Mouse (Mus musculus): ENCODE results near the gene Apc2. TPM values are rescaled to one million over a fixed set of nuclear protein-coding genes. Genes with fewer than 3 reads are reported as not detected.

The Apc2 gene
- total RNA-seq, 1 experiment from 2014 or later: 3.2 TPM

- no peak for DNase-seq
Measured at GRCm38 (mm10) chr10:80294788-80295303, 931 bp upstream of the Apc2 start.

DNA sequence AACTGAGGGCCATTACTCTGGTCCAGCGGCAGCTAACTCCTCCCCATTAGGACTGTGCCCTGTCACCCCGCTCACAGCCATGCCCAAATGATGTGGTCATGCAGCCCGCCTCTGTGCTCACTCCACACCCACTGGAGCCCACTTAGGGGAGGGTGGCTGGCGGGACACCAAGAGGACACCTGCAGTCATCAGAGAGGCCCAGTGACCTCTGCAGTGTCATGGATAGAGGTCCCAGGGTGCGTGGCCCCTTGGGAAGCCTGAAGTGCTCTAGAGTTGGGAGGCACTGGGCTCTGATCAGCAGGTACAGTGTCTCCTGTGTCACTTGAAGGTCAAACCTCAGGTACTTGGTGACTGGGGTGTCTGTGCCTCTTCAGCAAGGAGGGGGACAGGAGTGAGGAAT, 1.0 kb downstream of the Apc2 start:
- no peak for DNase-seq

- DNase-seq: no peak
Measured at GRCm38 (mm10) chr10:80297526-80298133, 1.9 kb downstream of the Apc2 start.

DNA sequence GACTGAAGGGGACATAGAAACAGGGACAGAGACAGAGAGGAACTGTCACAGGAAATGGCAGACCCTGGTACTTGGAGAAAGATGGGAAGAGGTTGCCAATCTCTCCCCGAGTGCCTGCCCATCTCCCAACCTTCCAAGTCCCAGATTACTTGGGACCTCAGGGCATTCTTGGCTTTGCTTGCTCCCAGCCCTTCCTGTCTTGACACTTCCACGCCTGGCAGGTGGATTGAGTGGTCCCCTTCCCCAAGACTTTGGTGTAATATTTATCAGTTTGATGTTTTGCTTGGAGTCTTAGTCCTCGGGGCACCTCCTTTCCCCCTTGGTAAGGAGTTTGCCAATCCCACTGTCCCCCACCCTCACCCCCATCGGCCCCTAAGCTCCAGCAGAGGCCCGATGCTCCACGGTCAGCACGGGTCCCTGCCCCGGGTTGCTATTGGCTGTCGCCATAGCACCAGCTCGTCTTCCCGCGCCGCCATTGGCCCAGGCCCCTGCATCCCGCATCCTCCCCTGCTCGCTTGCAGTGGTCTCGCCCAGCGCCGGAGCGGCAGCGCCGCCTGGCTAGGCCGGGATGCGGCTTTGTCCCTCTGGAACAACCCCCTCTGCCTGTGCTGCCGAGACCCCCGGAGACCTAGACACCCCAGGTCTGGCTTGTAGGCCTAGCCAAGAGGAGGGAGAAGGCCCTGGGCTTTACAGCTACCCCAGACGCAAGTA, 2.9 kb downstream of the Apc2 start:
- DNase-seq: peak; percentile 66

GRCm38 (mm10) chr10:80299301-80299700, 3.5 kb downstream of the Apc2 start:
- no peak for DNase-seq

DNA sequence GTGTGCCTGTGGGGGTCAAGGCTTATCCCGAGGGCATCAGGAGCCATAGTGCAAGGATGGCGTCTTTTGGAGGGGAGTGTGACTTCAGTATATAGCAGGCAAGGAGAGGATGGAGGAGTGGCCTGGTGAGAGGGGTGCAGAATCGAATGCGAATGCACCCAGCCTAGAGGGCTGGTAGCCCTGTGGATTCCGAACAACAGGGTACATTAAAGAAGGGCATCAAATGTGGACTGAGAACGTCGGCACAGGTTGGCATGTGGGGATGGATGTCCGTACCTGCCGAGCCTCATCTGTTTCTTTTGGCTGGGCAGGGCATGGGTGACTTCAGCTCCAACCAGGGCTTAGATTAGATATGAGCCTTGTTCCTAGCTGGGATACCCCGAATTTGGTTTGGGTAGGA, 4.0 kb downstream of the Apc2 start:
- no peak for DNase-seq

DNA sequence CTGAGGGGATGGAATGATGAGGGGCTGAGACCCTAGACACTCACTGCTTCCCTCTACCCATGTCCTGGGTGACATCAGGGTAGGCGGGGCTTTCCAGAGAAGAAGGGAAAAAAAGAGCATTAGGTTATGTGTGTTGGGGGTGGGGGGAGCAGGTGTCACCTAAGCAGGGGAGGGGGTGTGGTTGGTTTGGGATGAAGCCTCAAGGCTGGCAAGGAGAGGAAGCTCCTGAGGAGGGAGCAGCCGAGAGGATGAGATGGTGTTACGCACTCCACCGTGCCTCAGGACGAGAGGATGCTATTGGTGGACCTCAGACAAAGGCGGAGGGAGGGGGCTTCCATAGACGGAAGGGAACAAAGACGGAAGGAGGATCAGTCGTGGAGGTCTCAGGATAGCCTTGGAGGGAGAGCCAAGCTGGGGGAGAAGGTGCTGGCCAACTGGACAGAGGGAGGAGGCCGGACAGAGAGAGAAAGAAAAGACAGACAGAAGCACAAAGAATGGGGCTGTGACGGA, 5.0 kb downstream of the Apc2 start:
- no peak for DNase-seq

DNA sequence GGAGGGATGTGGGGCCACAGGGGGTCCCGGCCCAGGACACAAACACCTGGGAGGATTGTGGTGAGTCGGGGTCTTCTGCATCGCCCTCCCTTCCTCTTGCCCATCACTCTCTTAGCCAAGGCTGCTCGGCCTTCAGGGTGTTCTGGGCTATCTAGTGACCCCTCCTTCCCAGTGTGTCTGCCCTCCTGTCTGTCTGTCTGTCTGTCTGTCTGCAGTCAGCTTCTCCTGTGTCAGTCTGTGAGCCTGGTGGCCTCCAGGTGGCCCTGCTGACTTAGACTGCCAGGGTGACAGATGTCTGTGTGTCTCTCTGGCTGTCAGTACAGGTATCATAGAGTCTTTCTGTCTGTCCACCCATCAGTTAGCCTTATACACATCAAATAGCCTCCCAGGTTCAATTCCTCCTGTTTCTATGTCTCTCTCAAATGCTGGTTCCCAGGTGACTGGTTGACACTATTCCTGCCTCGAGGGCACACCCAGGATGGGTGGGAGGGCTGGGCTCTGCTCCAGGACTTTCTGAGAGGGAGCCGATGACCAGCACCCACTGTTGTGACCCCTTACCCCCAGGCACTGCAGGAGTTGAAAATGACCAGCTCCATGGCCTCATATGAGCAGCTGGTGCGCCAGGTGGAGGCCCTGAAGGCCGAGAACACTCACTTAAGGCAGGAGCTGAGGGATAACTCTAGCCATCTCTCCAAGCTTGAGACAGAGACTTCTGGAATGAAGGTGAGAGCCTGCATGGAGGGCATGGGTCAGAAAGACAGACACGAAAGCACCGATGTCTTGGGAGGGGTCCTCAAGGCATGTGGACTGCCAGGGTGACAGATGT, 5.7 kb downstream of the Apc2 start:
- DNase-seq: no peak

DNA sequence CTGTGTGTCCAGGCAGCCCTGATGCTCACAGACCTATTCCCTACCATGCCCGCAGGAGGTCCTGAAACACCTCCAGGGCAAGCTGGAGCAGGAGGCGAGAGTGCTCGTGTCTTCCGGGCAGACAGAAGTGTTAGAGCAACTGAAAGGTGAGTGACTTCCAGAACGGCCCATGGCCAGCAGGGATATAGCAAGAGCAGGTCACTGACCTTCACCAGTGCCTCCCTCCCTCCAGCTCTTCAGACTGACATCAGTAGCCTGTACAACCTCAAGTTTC, 6.2 kb downstream of the Apc2 start:
- DNase-seq: no peak

- DNase-seq: peak; percentile 63
Measured at GRCm38 (mm10) chr10:80302471-80302881, 6.7 kb downstream of the Apc2 start.

DNA sequence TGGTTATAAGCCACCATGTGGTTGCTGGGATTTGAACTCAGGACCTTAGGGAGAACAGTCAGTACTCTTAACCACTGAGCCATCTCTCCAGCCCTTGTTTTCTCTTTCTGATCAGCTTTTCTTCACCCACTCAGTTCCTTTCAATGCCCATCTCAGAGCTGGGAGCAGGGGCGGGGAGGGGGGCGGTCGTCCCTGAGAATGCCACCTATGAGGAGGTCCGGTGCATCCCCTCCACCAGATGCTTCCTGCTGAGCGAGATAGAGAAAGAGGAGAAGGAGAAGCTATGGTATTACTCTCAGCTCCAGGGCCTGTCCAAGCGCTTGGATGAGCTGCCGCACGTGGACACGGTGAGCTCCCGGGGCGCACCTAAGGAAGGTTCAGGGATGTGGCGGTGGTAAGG, 8.7 kb downstream of the Apc2 start:
- no peak for DNase-seq

- no peak for DNase-seq
Measured at GRCm38 (mm10) chr10:80304862-80305261, 9.1 kb downstream of the Apc2 start.

GRCm38 (mm10) chr10:80311560-80311959, 15.8 kb downstream of the Apc2 start:
- DNase-seq: no peak

GRCm38 (mm10) chr10:80312586-80313504, 17.1 kb downstream of the Apc2 start:
- no peak for DNase-seq

GRCm38 (mm10) chr10:80313627-80314201, 17.9 kb downstream of the Apc2 start:
- DNase-seq: no peak

DNA sequence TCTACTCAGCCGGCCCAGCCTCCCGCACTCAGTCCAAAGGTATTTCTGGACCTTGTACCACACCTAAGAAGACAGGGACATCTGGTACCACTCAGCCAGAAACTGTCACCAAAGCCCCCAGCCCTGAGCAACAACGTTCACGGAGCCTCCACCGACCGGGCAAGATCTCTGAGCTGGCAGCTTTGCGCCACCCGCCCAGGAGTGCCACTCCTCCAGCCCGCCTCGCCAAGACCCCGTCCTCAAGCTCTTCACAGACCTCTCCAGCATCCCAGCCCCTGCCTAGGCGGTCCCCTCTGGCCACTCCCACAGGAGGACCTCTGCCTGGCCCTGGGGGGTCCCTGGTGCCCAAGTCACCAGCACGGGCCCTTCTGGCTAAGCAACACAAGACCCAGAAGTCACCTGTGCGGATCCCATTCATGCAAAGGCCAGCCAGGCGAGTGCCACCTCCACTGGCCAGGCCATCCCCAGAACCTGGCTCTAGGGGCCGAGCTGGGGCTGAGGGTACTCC, 18.8 kb downstream of the Apc2 start:
- no peak for DNase-seq

GRCm38 (mm10) chr10:80315315-80315714, 19.5 kb downstream of the Apc2 start:
- no peak for DNase-seq

DNA sequence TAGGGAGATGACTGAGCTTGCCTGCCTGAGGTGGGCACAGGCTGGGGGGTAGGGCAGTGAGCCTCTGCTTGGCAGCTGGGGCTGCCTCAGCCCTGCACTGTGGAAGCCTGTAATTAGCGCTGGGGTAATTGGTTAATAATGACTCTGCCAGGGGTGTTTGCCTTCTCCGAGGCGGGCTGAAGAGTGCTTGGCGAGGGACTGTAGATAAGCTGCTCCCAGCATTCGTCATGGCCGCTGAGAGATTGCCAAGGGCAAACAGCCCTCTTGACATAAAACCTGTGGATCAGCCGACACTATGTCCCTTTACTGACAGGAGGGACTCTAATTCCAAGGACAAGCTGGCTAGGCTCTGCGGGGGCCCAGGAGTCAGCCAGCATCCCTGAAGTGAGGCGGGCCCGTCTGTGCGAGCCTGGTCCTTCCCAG, 20.6 kb downstream of the Apc2 start:
- DNase-seq: no peak

GRCm38 (mm10) chr10:80317011-80317410, 21.2 kb downstream of the Apc2 start:
- no peak for DNase-seq

- DNase-seq: peak; percentile 91
Measured at GRCm38 (mm10) chr10:80320340-80320760, 24.6 kb downstream of the Apc2 start, which contains the start of gene 2310011J03Rik. TSS of gene 2310011J03Rik (minus strand) at chr10:80320537.

DNA sequence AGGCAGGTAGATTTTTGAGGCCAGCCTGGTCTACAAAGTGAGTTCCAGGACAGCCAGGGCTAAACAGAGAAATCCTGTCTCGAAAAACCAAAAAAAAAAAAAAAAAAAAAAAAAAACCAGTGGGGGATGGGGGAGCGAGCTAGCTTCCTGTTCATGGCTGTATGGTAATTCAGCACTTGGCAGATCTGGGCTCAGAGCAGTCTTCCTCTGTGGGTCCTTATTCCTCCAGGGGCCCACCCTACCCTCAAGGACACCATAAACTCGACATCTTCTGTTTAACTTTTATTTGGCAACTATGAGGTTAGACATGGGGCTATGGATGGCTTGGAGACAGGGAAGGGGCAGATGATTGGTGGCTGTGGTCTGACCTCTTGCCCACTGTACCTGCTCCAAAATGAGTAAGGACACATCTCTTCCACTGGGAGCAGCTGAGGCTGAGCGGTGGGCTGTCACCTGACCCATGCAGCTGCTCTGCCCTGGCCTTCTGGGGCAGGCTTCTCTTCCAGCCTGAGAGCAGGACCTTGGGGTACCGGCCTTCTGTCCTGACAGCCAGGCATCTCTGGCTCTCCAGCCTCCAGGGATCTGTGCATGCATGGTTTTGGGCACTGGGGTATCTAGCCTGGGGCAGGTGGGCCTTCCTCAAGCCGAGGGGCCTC, 25.4 kb downstream of the Apc2 start:
- DNase-seq: no peak

Measured in adrenal gland, postnatal 25 days (tissue).